Mouse (Mus musculus): ENCODE results near the gene Sgk2.

DNA sequence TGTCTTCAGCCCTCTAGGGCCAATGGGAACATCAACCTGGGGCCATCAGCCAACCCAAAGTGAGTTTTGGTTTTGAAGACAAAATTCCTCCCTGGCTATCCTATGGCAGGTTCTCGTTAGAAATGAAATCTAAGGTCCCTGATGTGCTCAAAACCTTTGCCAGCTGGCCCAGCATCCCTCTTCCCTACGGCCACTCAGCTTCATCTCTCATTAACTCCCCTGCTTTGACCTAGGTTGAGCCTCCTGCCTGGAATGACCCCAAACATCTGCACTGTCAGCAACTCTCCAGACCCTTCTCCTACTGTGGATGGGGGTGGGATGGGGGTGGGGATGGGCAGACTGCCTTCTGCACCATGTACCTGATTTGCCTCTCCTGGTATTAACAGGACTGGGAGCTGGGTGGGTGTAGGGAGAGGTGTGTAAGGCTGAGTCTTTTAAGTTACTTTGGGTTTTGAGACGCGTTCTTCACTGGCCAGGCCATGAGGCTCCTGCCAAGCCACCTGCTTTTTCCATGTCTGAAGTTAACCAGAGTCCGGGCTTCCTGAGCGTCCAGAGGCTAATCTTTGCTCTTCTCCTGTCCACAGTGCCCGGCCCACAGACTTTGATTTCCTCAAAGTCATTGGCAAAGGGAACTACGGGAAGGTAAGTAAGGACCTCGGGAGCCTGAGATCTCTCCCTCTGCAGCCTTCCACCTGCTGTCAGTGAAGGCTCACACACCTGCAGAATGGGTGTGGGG lies 6.9 kb downstream of the Sgk2 start:
- TF ChIP-seq CTCF (IDR thresholded peaks at IDR 0.05; ENCODE audit: low read depth, low read length) (no peak), TAL1 (conservative IDR thresholded peaks at IDR 0.05; ENCODE audit: low read depth, low read length) (no peak), GATA1 (IDR thresholded peaks at IDR 0.05; ENCODE audit: borderline replicate concordance, low read length) (no peak), GATA2 (IDR thresholded peaks at IDR 0.05; ENCODE audit: borderline replicate concordance, low read depth, low read length) (no peak), POLR2AphosphoS5 (IDR thresholded peaks at IDR 0.05; ENCODE audit: insufficient replicate concordance, low read depth, low read length) (no peak)
